Mouse (Mus musculus) cortical plate, adult 2 months (tissue): ENCODE measurements around the gene Arhgap30. TPM values are rescaled to one million over a fixed set of nuclear protein-coding genes. Genes with fewer than 3 reads are reported as not detected.

Source experiments
- H3K27ac ChIP-seq: fragments of 200-500 bp; 2 replicates; pipeline ENCODE4 v1.5.1; 2012; ENCODE audit warnings: low read length, control low read depth, inconsistent platforms; ENCODE audit not compliant: insufficient read depth
- H3K4me1 ChIP-seq: fragments of 200-500 bp; 2 replicates; pipeline ENCODE4 v1.6.1; 2011; ENCODE audit warnings: low read length; ENCODE audit not compliant: control insufficient read depth, insufficient read depth
- H3K4me3 ChIP-seq: fragments of 200-500 bp; 2 replicates; pipeline ENCODE4 v1.5.1; 2011; ENCODE audit warnings: mild to moderate bottlenecking, low read length, control low read depth; ENCODE audit not compliant: insufficient read depth
- CTCF ChIP-seq: fragments of 200-500 bp; IDR thresholded peaks from 2 replicates; pipeline ENCODE4 v1.5.1; 2011; ENCODE audit warnings: mild to moderate bottlenecking, control low read depth, low read length; ENCODE audit not compliant: insufficient read depth; ENCODE audit errors: extremely low read depth
- POLR2A ChIP-seq: fragments of 200-500 bp; IDR thresholded peaks from 2 replicates; pipeline ENCODE4 v1.6.1; 2011; ENCODE audit warnings: mild to moderate bottlenecking, low read length, control low read depth; ENCODE audit not compliant: insufficient read depth; ENCODE audit errors: extremely low read depth
- polyA plus RNA-seq: library from polyadenylated mRNA; depleted of rRNA; stranded (reverse); fragments of >200 nt; gene quantifications from 2 replicates; pipeline ENCODE4 v1.2.3, GENCODE M21; 2012

Arhgap30 gene
- polyA plus RNA-seq, 1 experiment: 1.6 TPM

- no peaks in the 10 kb centered on the region for H3K4me1 ChIP-seq
- TF ChIP-seq CTCF (no peak), POLR2A (no peak)
- H3K27ac ChIP-seq: no peak overlapping the region
- no peak overlapping the region for H3K4me3 ChIP-seq
Measured at GRCm38 (mm10) chr1:171373946-171374345, 14.8 kb upstream of the Arhgap30 start.

DNA sequence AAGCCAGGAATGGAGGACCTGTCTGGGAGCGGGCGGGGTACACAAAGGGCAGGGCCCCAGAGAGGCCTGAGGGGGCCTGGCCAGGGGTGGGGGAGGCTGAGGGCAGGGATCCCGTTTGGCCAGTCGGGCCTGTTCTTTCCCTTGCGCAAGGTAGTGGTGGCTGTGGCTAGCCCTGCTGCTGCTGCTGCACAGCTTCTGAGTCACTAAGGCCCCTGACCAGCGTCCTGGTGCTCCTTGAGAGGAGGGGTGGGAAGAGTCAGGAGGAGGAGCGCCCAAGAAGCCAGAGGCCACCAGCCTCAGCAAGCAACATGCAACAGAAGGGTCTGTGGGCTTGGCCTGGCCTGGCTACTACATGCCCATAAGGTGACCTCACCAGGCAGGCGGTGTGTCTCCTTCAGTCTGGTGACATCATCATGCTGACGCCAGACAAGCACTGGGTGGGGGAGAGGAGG lies 13.1 kb upstream of the Arhgap30 start:
- no peak for TF ChIP-seq CTCF
- TF ChIP-seq POLR2A: no peak
- H3K27ac ChIP-seq: no peak overlapping the region
- H3K4me3 ChIP-seq: no peak overlapping the region
- H3K4me1 ChIP-seq: no peaks in the 10 kb centered on the region

- no peak overlapping the region for H3K4me3 ChIP-seq
- no peak for TF ChIP-seq CTCF
- no peak for TF ChIP-seq POLR2A
- no peak overlapping the region for H3K27ac ChIP-seq
- no peaks in the 10 kb centered on the region for H3K4me1 ChIP-seq
Measured at GRCm38 (mm10) chr1:171378298-171378697, 10.5 kb upstream of the Arhgap30 start.

- H3K4me1 ChIP-seq: no peaks in the 10 kb centered on the region
- TF ChIP-seq CTCF (peak; percentile 65), POLR2A (no peak)
- H3K4me3 ChIP-seq: peak overlapping the region; percentile 23
- no peak overlapping the region for H3K27ac ChIP-seq
Measured at GRCm38 (mm10) chr1:171379935-171380599, 8.7 kb upstream of the Arhgap30 start.

DNA sequence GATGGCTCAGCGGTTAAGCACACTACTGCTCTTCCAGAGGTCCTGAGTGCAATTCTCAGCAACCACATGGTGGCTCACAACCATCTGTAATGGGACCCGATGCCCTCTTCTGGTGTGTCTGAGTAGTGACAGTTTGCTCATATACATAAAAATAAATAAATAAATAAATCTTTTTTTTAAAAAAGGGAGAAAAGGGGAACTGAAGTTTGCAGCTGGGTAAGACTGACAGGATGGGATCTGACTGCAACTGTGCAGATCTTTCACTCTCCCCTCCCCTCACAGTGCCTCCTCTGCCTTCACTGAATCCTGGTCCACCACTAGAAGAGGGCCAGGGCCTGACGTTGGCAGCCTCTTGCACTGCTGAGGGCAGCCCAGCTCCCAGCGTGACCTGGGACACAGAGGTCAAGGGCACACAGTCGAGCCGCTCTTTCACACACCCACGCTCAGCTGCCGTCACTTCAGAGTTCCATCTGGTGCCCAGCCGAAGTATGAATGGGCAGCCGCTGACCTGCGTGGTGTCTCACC lies 6.6 kb upstream of the Arhgap30 start:
- Histone ChIP-seq H3K4me3 (no peak overlapping the region), H3K27ac (no peak overlapping the region), H3K4me1 (no peaks in the 10 kb centered on the region)
- TF ChIP-seq CTCF (no peak), POLR2A (no peak)

DNA sequence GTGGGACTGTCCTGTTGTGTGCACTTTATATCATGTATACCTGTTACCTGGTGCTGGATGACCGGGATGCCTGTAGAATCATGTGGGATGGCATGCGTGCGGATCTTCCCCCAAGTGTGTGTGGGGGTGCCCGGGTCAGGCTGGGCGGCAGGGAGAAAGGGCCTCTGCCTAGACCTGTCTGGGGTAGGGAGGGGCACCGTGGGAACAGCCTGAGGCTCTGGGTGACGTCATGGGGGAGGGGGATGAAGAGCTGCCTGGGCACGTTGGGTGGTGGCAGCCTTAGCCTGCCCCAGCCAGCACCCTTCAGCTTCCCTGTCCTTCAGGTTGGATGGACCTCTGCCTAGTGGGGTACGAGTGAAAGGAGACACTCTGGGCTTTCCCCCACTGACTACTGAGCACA lies 4.4 kb upstream of the Arhgap30 start:
- TF ChIP-seq POLR2A: no peak
- TF ChIP-seq CTCF: no peak
- no peak overlapping the region for H3K27ac ChIP-seq
- H3K4me3 ChIP-seq: no peak overlapping the region
- no peaks in the 10 kb centered on the region for H3K4me1 ChIP-seq

- H3K27ac ChIP-seq: no peak overlapping the region
- H3K4me1 ChIP-seq: no peaks in the 10 kb centered on the region
- TF ChIP-seq POLR2A (no peak), CTCF (no peak)
- no peak overlapping the region for H3K4me3 ChIP-seq
Measured at GRCm38 (mm10) chr1:171385171-171385570, 3.6 kb upstream of the Arhgap30 start.

- Histone ChIP-seq H3K27ac (no peak overlapping the region), H3K4me3 (no peak overlapping the region), H3K4me1 (no peaks in the 10 kb centered on the region)
- TF ChIP-seq POLR2A (no peak), CTCF (0 out of 2 replicates have a peak, but pooled peaks have one; percentile 4)
Measured at GRCm38 (mm10) chr1:171387099-171387498, 1.7 kb upstream of the Arhgap30 start.

GRCm38 (mm10) chr1:171390101-171390500 lies 1.3 kb downstream of the Arhgap30 start:
- TF ChIP-seq CTCF (no peak), POLR2A (no peak)
- Histone ChIP-seq H3K4me1 (no peaks in the 10 kb centered on the region), H3K4me3 (no peak overlapping the region), H3K27ac (no peak overlapping the region)

DNA sequence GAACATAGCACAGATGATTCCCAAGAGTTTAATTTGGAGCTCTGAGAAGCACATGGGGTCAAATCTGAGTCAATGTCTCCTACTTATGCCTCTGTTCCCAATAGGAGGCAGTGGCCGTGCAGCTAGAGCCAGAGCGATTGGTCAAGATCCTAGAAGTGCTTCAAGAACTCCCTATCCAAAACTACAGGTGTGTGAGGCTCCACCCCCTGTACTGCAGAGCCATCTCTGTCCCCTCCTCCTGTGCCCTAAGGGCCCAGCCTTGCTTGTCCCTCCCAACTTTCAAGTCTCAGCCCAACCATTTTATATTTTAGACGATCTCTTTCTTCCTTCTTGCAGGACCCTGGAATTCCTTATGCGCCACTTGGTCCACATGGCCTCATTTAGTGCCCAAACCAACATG lies 13.1 kb downstream of the Arhgap30 start:
- Histone ChIP-seq H3K4me3 (no peak overlapping the region), H3K27ac (no peak overlapping the region), H3K4me1 (no peaks in the 10 kb centered on the region)
- TF ChIP-seq CTCF: no peak
- no peak for TF ChIP-seq POLR2A
